Mouse (Mus musculus) lung, embryonic 14.5 days (tissue): ENCODE data around the gene Ppp2r3a. TPM values are rescaled to one million over a fixed set of nuclear protein-coding genes. Genes with fewer than 3 reads are reported as not detected.

Experiments
- ATAC-seq: fragments of 200-750 bp; cut with Nextera tagmentation; 2 replicates; pipeline ENCODE4 v1.8.0; 2017; ENCODE audit warnings: mild to moderate bottlenecking, moderate TSS enrichment, moderate library complexity; ENCODE audit not compliant: insufficient read depth
- DNase-seq: peaks from one replicate; pipeline ENCODE4 v3.0.0-alpha.2; 2015
- H3K27ac ChIP-seq: fragments of 300-500 bp; sonication (generic); 2 replicates; pipeline ENCODE4 v1.5.1; 2014; ENCODE audit warnings: low read depth, mild to moderate bottlenecking, moderate library complexity
- H3K27me3 ChIP-seq: fragments of 300-500 bp; sonication (generic); 2 replicates; pipeline ENCODE4 v1.6.1; 2014; ENCODE audit warnings: low read length, control low read depth; ENCODE audit not compliant: insufficient read depth
- H3K36me3 ChIP-seq: fragments of 300-500 bp; sonication (generic); 2 replicates; pipeline ENCODE4 v1.6.1; 2014; ENCODE audit warnings: control low read depth; ENCODE audit not compliant: insufficient read depth
- H3K4me1 ChIP-seq: fragments of 300-500 bp; sonication (generic); 2 replicates; pipeline ENCODE4 v1.6.1; 2014; ENCODE audit warnings: antibody characterized with exemption, control low read depth; ENCODE audit not compliant: insufficient read depth
- H3K4me2 ChIP-seq: fragments of 300-500 bp; sonication (generic); 2 replicates; pipeline ENCODE4 v1.6.1; 2014; ENCODE audit warnings: mild to moderate bottlenecking
- H3K4me3 ChIP-seq: fragments of 300-500 bp; sonication (generic); 2 replicates; pipeline ENCODE4 v1.5.1; 2014; ENCODE audit warnings: low read depth, low read length
- H3K9ac ChIP-seq: fragments of 300-500 bp; sonication (generic); 2 replicates; pipeline ENCODE4 v1.6.1; 2014
- H3K9me3 ChIP-seq: fragments of 300-500 bp; sonication (generic); 2 replicates; pipeline ENCODE4 v1.6.1; 2016; ENCODE audit warnings: low read depth, low read length, control low read depth
- CTCF ChIP-seq: IDR thresholded peaks from 2 replicates; pipeline ENCODE4 v1.5.1; 2016; ENCODE audit warnings: antibody characterized with exemption, low read depth
- WGBS: fragments of 180-500 bp; shearing (Covaris S2); extraction: QIAGEN DNeasy Blood & Tissue Kit; methylation state at CpG from one replicate; pipeline ENCODE4 v1.1.7; 2014; 5-methylcytosine and 5-hydroxymethylcytosine counted together
- polyA plus RNA-seq: library from polyadenylated mRNA; unstranded; fragments of >200 nt; fragmentation: Nextera tagmentation; extraction: Ambion mirVana; gene quantifications from 2 replicates; pipeline ENCODE4 v1.2.1, GENCODE M21; 2014

Gene Ppp2r3a
- polyA plus RNA-seq, 1 experiment from 2014 or later: 14.4 TPM

DNA sequence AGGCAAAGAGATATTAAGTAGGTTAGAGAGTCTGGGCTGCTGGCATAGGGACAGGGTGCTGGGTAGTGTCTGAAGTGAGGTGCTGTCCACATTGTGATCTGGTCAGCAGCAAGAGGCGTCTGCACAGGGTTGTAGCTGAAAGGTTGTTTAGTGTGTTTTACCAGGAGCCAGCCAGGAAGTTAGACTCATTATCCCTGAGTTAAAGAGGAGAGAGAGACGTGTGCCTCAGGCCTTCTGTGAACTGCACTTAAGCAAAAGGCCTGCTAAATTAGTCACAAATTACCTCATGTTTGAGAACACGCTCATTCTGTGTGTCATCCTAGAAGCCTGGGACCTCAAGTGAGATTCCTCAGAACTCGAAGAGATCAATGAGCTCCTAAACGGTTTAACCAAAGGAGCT, 18.4 kb upstream of the Ppp2r3a start:
- Histone ChIP-seq H3K36me3 (no peaks in the 10 kb centered on the region), H3K4me1 (no peaks in the 10 kb centered on the region), H3K9ac (no peak overlapping the region), H3K4me2 (no peak overlapping the region), H3K27ac (no peak overlapping the region), H3K9me3 (no peaks in the 10 kb centered on the region), H3K27me3 (no peaks in the 10 kb centered on the region), H3K4me3 (no peak overlapping the region)
- DNase-seq (no peak), ATAC-seq (no peak)
- TF ChIP-seq CTCF: no peak
- WGBS: 33% methylated on average over 5 of the region's 5 CpGs

DNA sequence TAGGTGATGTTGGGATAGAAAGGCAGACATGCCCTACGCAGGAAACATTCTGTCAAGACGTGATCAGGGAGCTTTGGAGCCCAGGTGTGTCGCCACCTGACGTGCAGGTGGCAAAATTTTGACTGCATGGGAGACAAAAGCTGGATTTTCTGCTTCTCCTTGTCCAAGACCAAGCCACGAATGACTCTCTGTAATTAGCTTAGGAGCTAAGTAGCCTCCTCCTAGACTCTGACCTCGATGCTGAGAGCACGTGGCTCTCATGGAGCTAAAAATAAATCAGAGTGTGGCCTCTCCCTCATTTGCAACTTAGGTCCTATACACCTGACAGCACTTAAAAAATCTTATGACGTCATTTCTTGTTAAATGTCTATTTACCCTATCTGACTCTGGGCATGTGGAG, 14.4 kb upstream of the Ppp2r3a start:
- H3K4me1 ChIP-seq: no peaks in the 10 kb centered on the region
- no peak overlapping the region for H3K9ac ChIP-seq
- no peak overlapping the region for H3K4me3 ChIP-seq
- H3K9me3 ChIP-seq: no peaks in the 10 kb centered on the region
- DNase-seq (no peak), ATAC-seq (no peak)
- no peak overlapping the region for H3K27ac ChIP-seq
- TF ChIP-seq CTCF: no peak
- H3K27me3 ChIP-seq: no peaks in the 10 kb centered on the region
- H3K36me3 ChIP-seq: no peaks in the 10 kb centered on the region
- no peak overlapping the region for H3K4me2 ChIP-seq
- WGBS: 67% methylated on average over 8 of the region's 8 CpGs

DNA sequence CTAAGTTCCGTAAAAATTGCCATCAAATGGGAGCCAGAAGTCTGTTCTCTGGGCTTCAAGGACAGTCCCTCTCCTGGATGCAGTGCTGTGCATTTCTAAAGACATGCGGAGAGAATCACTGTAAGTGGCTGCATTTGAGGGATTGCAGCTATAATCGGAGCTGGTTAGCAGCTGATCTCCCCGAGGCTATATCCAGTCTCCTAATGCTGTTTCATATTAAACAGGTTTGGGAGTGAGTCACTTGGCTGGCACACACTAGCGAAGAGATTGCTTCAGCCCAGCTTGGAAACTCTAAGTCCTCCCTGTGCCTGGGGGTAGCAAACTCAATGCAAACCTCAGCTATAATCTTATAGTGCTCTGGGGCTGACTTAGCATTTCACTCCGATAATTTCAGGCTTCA, 14.0 kb upstream of the Ppp2r3a start:
- no peak overlapping the region for H3K9ac ChIP-seq
- H3K4me3 ChIP-seq: no peak overlapping the region
- H3K27me3 ChIP-seq: no peaks in the 10 kb centered on the region
- TF ChIP-seq CTCF: no peak
- 70% methylated on average over 6 of the region's 6 CpGs for WGBS
- no peaks in the 10 kb centered on the region for H3K4me1 ChIP-seq
- H3K36me3 ChIP-seq: no peaks in the 10 kb centered on the region
- DNase-seq (no peak), ATAC-seq (no peak)
- H3K27ac ChIP-seq: no peak overlapping the region
- H3K4me2 ChIP-seq: no peak overlapping the region
- no peaks in the 10 kb centered on the region for H3K9me3 ChIP-seq

DNA sequence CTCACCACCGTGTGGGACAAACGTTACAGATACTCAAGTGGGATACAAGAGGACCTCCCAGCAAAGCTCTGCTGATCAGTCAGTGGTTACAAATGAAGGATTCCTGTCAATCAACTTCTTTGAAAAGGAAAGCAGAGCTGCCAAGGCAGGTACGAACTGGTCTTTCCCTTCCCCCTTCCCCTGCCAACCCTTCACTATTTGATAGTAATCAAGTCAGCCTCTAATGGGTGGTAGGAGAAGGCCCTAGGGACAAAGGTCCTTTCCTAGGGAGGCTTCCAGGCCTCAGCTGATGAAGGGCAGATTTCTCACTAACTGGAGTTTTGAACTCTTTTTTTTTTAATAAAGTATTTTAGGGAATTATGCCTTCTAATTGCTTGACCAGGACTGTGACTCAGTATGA, 11.2 kb upstream of the Ppp2r3a start:
- no peak for DNase-seq
- no peak overlapping the region for H3K9ac ChIP-seq
- WGBS: 79% methylated on average over 3 of the region's 3 CpGs
- H3K27me3 ChIP-seq: no peaks in the 10 kb centered on the region
- no peak overlapping the region for H3K4me2 ChIP-seq
- H3K27ac ChIP-seq: no peak overlapping the region
- TF ChIP-seq CTCF: no peak
- H3K4me1 ChIP-seq: no peaks in the 10 kb centered on the region
- H3K4me3 ChIP-seq: no peak overlapping the region
- no peaks in the 10 kb centered on the region for H3K36me3 ChIP-seq
- no peaks in the 10 kb centered on the region for H3K9me3 ChIP-seq
- ATAC-seq: no peak

DNA sequence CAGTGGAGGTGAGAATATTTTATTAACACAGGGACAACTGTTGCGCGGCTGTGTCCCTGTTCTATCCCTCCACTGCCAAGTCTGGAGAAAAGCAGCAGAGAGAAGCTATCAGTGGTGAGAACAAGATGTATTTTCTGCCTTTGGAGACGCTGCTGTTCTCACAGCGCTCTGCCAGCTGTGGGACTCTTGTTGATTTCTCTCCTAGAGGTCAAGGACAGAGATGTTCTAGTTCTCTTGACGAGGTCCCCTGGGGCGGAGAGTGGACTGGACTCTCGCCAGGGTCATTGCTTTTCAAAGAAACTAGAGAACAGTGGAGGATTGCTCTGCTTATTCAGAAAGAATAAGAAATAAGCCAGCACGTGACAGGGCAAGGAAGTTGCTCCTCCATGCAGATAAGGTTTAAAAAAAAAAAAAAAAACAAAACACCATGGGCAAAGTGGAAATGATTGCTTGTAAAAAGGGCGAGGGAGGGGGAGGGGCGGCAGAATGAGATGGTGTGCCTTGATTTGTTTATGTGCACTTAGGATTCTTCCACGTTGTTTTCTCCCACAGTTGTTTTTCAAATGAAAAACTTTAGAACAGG, 10.5 kb upstream of the Ppp2r3a start:
- H3K4me1 ChIP-seq: no peaks in the 10 kb centered on the region
- H3K4me2 ChIP-seq: peak overlapping the region; percentile 43
- H3K27ac ChIP-seq: peak overlapping the region; percentile 2; the same call in 1 of the 2 replicates
- no peaks in the 10 kb centered on the region for H3K36me3 ChIP-seq
- H3K9ac ChIP-seq: no peak overlapping the region
- H3K27me3 ChIP-seq: no peaks in the 10 kb centered on the region
- H3K4me3 ChIP-seq: no peak overlapping the region
- no peak for TF ChIP-seq CTCF
- DNase-seq: peak; percentile 80
- peak; percentile 66; the same call in 1 of the 2 replicates for ATAC-seq
- 29% methylated on average over 11 of the region's 11 CpGs for WGBS
- H3K9me3 ChIP-seq: no peaks in the 10 kb centered on the region

DNA sequence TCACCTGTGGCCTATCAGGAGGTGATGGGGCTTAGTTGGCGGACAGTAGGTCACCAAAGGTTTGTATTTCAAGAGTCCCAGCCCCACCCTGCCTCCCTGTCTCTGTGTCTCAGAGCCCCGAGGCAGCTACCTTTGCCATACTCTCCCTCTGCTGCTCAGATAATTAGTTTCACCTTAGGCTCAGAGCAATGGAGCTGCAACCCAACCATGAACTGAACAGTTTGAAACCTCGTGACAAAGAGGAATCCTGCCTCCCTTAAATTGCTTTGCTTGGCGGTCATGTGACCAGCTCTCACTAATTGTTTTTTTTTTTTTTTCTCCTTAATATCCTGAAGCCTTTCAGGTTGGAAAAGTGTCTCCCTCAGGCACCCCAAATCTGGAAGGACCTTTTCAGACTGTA, 9.8 kb upstream of the Ppp2r3a start:
- DNase-seq: no peak
- no peak overlapping the region; the same call in 1 of the 2 replicates for H3K27ac ChIP-seq
- 56% methylated on average over 4 of the region's 4 CpGs for WGBS

DNA sequence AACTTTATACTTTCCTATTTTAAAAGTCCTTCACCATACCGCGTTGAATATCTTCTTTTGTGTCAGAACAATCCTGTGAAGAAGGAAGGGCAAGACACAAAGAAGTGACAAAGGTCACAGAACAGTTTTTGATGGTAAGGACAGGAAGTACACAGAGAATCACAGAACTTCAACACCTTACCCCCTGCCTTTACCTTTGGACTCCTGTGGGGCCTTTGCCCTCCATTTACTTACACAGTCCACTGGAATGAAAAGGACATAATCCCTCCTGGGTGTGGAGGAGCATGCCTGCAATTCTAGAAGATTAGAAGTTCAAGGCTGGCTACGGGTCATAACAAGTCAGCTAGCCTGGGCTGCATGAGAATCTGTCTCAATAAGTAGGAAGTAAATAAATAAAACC, 1.5 kb upstream of the Ppp2r3a start:
- Histone ChIP-seq H3K9ac (no peak overlapping the region), H3K9me3 (no peaks in the 10 kb centered on the region), H3K36me3 (no peaks in the 10 kb centered on the region), H3K4me3 (no peak overlapping the region), H3K27ac (no peak overlapping the region), H3K27me3 (no peaks in the 10 kb centered on the region), H3K4me1 (peaks cover 11% of the 10 kb centered on the region; the same call in 1 of the 2 replicates), H3K4me2 (no peak overlapping the region)
- 68% methylated on average over 3 of the region's 3 CpGs for WGBS
- TF ChIP-seq CTCF: no peak
- DNase-seq (no peak), ATAC-seq (no peak)

More for the DNA sequence above, 9.8 kb upstream of the Ppp2r3a start:
- H3K9ac ChIP-seq: no peak overlapping the region
- ATAC-seq: peak; percentile 19; the same call in 1 of the 2 replicates
- H3K9me3 ChIP-seq: no peaks in the 10 kb centered on the region
- H3K27me3 ChIP-seq: no peaks in the 10 kb centered on the region
- no peak overlapping the region for H3K4me3 ChIP-seq
- H3K4me1 ChIP-seq: no peaks in the 10 kb centered on the region
- no peaks in the 10 kb centered on the region for H3K36me3 ChIP-seq
- no peak for TF ChIP-seq CTCF
- H3K4me2 ChIP-seq: no peak overlapping the region; the same call in 1 of the 2 replicates

DNA sequence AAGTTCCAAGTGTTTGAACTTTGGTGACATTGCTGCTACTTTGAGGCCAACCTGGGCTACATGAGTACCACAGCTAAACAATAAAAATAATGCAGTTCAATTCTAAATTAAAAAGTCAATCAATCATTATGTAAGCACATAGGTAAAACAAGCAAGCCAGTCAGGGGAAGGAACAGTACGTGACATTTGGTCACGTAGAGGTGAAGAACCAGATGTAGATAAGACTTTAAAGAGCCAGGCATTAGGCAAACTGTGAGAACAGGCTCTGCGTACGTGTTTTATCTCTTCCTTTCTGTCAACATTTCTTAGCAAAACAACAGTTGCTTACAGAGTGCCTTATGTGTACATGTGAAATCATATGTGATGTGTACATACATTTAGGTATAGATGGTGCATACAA, 946 bp upstream of the Ppp2r3a start:
- H3K27ac ChIP-seq: no peak overlapping the region
- H3K4me2 ChIP-seq: no peak overlapping the region
- no peaks in the 10 kb centered on the region for H3K27me3 ChIP-seq
- DNase-seq (no peak), ATAC-seq (no peak)
- H3K9ac ChIP-seq: no peak overlapping the region
- H3K9me3 ChIP-seq: no peaks in the 10 kb centered on the region
- TF ChIP-seq CTCF: no peak
- 54% methylated on average over 4 of the region's 4 CpGs for WGBS
- H3K36me3 ChIP-seq: no peaks in the 10 kb centered on the region
- peaks cover 11% of the 10 kb centered on the region; the same call in 1 of the 2 replicates for H3K4me1 ChIP-seq
- H3K4me3 ChIP-seq: no peak overlapping the region
